ENCODE assay signal across 20 mouse cellular contexts in the genomic region with DNA sequence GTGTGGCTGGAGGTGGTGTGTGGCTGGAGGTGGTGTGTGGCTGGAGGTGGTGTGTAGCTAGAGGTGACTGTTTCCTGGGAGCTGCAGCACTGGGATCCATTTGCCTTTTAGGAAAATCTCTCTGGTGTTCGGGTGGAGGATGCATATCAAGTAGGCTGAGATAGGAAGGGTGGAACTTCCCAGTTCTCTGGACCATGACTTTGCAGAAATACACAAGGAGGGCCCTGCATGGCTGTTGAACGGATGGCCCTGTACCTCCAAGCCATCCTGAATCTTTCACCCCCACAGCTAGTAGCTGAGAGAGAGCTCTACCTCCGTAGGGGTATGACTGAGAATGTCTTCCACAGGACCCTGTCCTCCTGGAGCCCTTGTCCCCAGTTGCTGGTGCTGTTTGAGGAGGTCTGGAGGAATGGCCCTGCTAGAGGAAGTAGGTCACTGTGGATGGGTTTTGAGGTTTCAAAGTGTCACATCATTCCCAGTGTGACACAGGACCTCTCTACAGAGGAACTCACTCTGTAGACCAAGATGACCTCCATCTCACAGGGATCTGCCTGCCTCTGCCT. TPM values are rescaled to one million over a fixed set of nuclear protein-coding genes. Genes with fewer than 3 reads are reported as not detected.
DNase-seq lines count a peak whose midpoint lies in the region; ATAC-seq and TF ChIP-seq lines count a peak whose summit lies in the region.
"Had no signal": no experiment of that assay in that cellular context is flagged by ENCODE, and none has a peak within 500 bp of the region (broad histone marks: within the 10 kb centered on the region; RNA-seq: fewer than 3 reads in every experiment).

No protein-coding gene starts in this region.

- peaks cover 21% of the 10 kb centered on the region for H3K4me1 ChIP-seq in bone marrow, adult 2 months (ENCODE audit: control insufficient read depth, insufficient read depth, low read length)

- peak overlapping the region; percentile 47 for H3K27ac ChIP-seq in bone marrow, adult 2 months (ENCODE audit: control insufficient read depth, insufficient read depth, low read depth, low read length, poor library complexity)
- peak overlapping the region; percentile 88 for H3K27ac ChIP-seq in macrophage
- no peak overlapping the region for H3K27ac ChIP-seq in left cerebral cortex, adult 2 months
- H3K27ac ChIP-seq: heart, embryonic 15.5 days; hindbrain, embryonic 13.5 days; kidney, postnatal 0 days; layer of hippocampus, adult 2 months; limb, embryonic 15.5 days had no signal

- intact Hi-C loops in heart, postnatal 14 days (cut with DNase I), result no loop called here
- intact Hi-C loops in left cerebral cortex, adult 2 months (cut with DNase I), result no loop called here

- no peak for TF ChIP-seq POLR2A in bone marrow, adult 2 months (IDR thresholded peaks at IDR 0.05; ENCODE audit: borderline replicate concordance, control insufficient read depth, low read depth, low read length)

- H3K36me3 ChIP-seq in macrophage (ENCODE audit: inconsistent target), result no peaks in the 10 kb centered on the region
- H3K36me3 ChIP-seq: heart, embryonic 15.5 days; hindbrain, embryonic 13.5 days; intestine, embryonic 15.5 days; limb, embryonic 15.5 days had no signal

- peak; percentile 10; the same call in 1 of the 2 replicates for ATAC-seq in granulocyte monocyte progenitor cell, adult 5-6 weeks (replicated peaks; ENCODE audit: poor library complexity, severe bottlenecking)
- ATAC-seq: intestine, embryonic 15.5 days; midbrain, embryonic 16.5 days had no signal

- no peak for TF ChIP-seq CTCF in bone marrow, adult 2 months (IDR thresholded peaks at IDR 0.05; ENCODE audit: control insufficient read depth, insufficient read depth, low read length)
- TF ChIP-seq CTCF in left cerebral cortex, adult 2 months (IDR thresholded peaks at IDR 0.05), result no peak

- peak; percentile 91 for DNase-seq in heart, adult 11 months
- DNase-seq in heart, postnatal 14 days, result no peak
- no peak for DNase-seq in left cerebral cortex, adult 2 months (ENCODE audit: extremely low spot score in 1 of 2, low spot score in 2 of 2)
- DNase-seq in thymus, postnatal 4 days, result no peak
- DNase-seq in embryo, embryonic 10.5 days (ENCODE audit: low spot score), result no peak
- DNase-seq: cerebellum, adult 2 months; embryo, embryonic 11 days; gastrocnemius, postnatal 14 days; lung, postnatal 36 days; right cerebral cortex, postnatal 25 days had no signal

- H3K4me3 ChIP-seq in bone marrow, adult 2 months (replicated peaks; ENCODE audit: control insufficient read depth, low read depth, low read length), result no peak overlapping the region
- H3K4me3 ChIP-seq in macrophage (ENCODE audit: inconsistent target), result no peak overlapping the region
- no peak overlapping the region for H3K4me3 ChIP-seq in left cerebral cortex, adult 2 months
- H3K4me3 ChIP-seq: heart, embryonic 15.5 days; hindbrain, embryonic 13.5 days; intestine, embryonic 15.5 days; layer of hippocampus, adult 2 months; limb, embryonic 15.5 days had no signal

- peaks cover 8% of the 10 kb centered on the region for H3K79me2 ChIP-seq in macrophage (ENCODE audit: inconsistent target)

- whole genome bisulfite sequencing in bone marrow, adult 2 months, result 21% methylated on average over 3 of the region's 3 CpGs
- WGBS in macrophage (ENCODE audit: missing documents), result 17% methylated on average over 3 of the region's 3 CpGs

RNA-seq across cellular contexts. Expression of gene Arrb1, which starts 3.8 kb away (rescaled TPM):
- 10 to 100 TPM; 23.3 to 24.3 TPM for total RNA-seq in heart, postnatal 14 days (2021)
- 80.4 and 89.7 TPM in 2 replicates for polyA plus RNA-seq in bone marrow, adult 2 months (2011; ENCODE audit: insufficient read depth, insufficient read length, low replicate concordance, missing spikeins)
- total RNA-seq in granulocyte monocyte progenitor cell, adult 5-6 weeks (2014; fragmentation: Nextera tagmentation), result 35.3 and 40.1 TPM in 2 replicates
- 24.1 and 36.6 TPM in 2 replicates for total RNA-seq in granulocyte monocyte progenitor cell, adult 5-6 weeks (2017)
- total RNA-seq in macrophage (2018; cell fraction: chromatin; rRNA removed), result 100 to 1,000 TPM in 19 of 26 experiments, 10 to 100 TPM in 6, 1 to 10 TPM in 1; 9.2 to 300 (median 218) TPM
- 100 to 1,000 TPM in 8 of 26 experiments, 10 to 100 TPM in 18; 54.2 to 130 (median 88.0) TPM for total RNA-seq in macrophage (2018; cell fraction: cytosol; rRNA removed)
- total RNA-seq in macrophage (2018; cell fraction: nucleus; rRNA removed), result 100 to 1,000 TPM in 17 of 26 experiments, 10 to 100 TPM in 9; 25.9 to 208 (median 130) TPM
- 65.3 to 97.8 TPM (median 73.5 TPM) in 3 replicates for polyA plus RNA-seq in macrophage (2018)
- total RNA-seq in left cerebral cortex, adult 2 months (2021), result 100 to 1,000 TPM; 193 to 197 TPM

RNA-seq across cellular contexts. Expression of gene Rps3, which starts 48.0 kb away (rescaled TPM):
- total RNA-seq in heart, postnatal 14 days (2021), result 100 to 1,000 TPM; 289 to 327 TPM
- 490 and 757 TPM in 2 replicates for polyA plus RNA-seq in bone marrow, adult 2 months (2011; ENCODE audit: insufficient read depth, insufficient read length, low replicate concordance, missing spikeins)
- 1,410 and 1,463 TPM in 2 replicates for total RNA-seq in granulocyte monocyte progenitor cell, adult 5-6 weeks (2014; fragmentation: Nextera tagmentation)
- 1,810 and 2,293 TPM in 2 replicates for total RNA-seq in granulocyte monocyte progenitor cell, adult 5-6 weeks (2017)
- total RNA-seq in macrophage (2018; cell fraction: chromatin; rRNA removed), result 100 to 1,000 TPM in 1 of 26 experiments, 10 to 100 TPM in 25; 26.2 to 122 (median 50.9) TPM
- total RNA-seq in macrophage (2018; cell fraction: cytosol; rRNA removed), result 100 to 1,000 TPM; 181 to 369 (median 243) TPM
- total RNA-seq in macrophage (2018; cell fraction: nucleus; rRNA removed), result 100 to 1,000 TPM in 5 of 26 experiments, 10 to 100 TPM in 21; 59.6 to 128 (median 84.4) TPM
- 269 to 859 TPM (median 797 TPM) in 3 replicates for polyA plus RNA-seq in macrophage (2018)
- 100 to 1,000 TPM; 223 to 241 TPM for total RNA-seq in left cerebral cortex, adult 2 months (2021)

Comparison
In these comparisons a context has a peak if more than half of its experiments do, and no peak if none do; other contexts are left out.
1. RNA of gene Arrb1, which starts 3.8 kb away (total RNA-seq): 193 to 197 TPM in left cerebral cortex, adult 2 months; 24.1 to 40.1 TPM in granulocyte monocyte progenitor cell, adult 5-6 weeks and 23.3 to 24.3 TPM in heart, postnatal 14 days; every median in the first group is over 4 times any median in the second.
2. RNA of gene Rps3, which starts 48.0 kb away (total RNA-seq): 1,410 to 2,293 TPM in granulocyte monocyte progenitor cell, adult 5-6 weeks; 289 to 327 TPM in heart, postnatal 14 days and 223 to 241 TPM in left cerebral cortex, adult 2 months; every median in the first group is over 4 times any median in the second.